Mouse (Mus musculus) limb, embryonic 14.5 days (tissue): Measurements from ENCODE around the gene Map2k2. TPM values are rescaled to one million over a fixed set of nuclear protein-coding genes. Genes with fewer than 3 reads are reported as not detected.
A peak's percentile ranks its signal among the peaks of the same experiment; 100 is the strongest.
"Not testable (repeated sequence)": the region's sequence is repeated elsewhere in the genome, so short reads cannot be mapped to it uniquely, and the experiment has no call there.

ENCODE experiments used
- ATAC-seq: fragments of 200-750 bp; cut with Nextera tagmentation; 2 replicates; pipeline ENCODE4 v1.8.0; 2017; ENCODE audit warnings: low read depth, moderate number of reproducible peaks, moderate TSS enrichment; ENCODE audit not compliant: low FRiP score
- DNase-seq: peaks from one replicate; pipeline ENCODE4 v3.0.0-alpha.2; 2015; ENCODE audit warnings: low spot score
- H3K27ac ChIP-seq: fragments of 300-500 bp; sonication (generic); replicated peaks from 2 replicates; pipeline ENCODE4 v1.5.1; 2014; ENCODE audit warnings: low read depth, mild to moderate bottlenecking, low read length, moderate library complexity, mixed read lengths
- H3K27me3 ChIP-seq: fragments of 300-500 bp; sonication (generic); 2 replicates; pipeline ENCODE4 v1.6.1; 2014; ENCODE audit warnings: low read length, mixed read lengths; ENCODE audit not compliant: control insufficient read depth, insufficient read depth
- H3K36me3 ChIP-seq: fragments of 300-500 bp; sonication (generic); 2 replicates; pipeline ENCODE4 v1.6.1; 2014; ENCODE audit warnings: mild to moderate bottlenecking, low read length, moderate library complexity, mixed read lengths; ENCODE audit not compliant: control insufficient read depth, insufficient read depth
- H3K4me1 ChIP-seq: fragments of 300-500 bp; sonication (generic); 2 replicates; pipeline ENCODE4 v1.6.1; 2014; ENCODE audit warnings: antibody characterized with exemption, low read length, mixed read lengths; ENCODE audit not compliant: control insufficient read depth, insufficient read depth
- H3K4me2 ChIP-seq: fragments of 300-500 bp; sonication (generic); replicated peaks from 2 replicates; pipeline ENCODE4 v1.6.1; 2014; ENCODE audit warnings: low read depth, mild to moderate bottlenecking, low read length, moderate library complexity; ENCODE audit not compliant: severe bottlenecking
- H3K4me3 ChIP-seq: fragments of 300-500 bp; sonication (generic); replicated peaks from 2 replicates; pipeline ENCODE4 v1.5.1; 2014; ENCODE audit warnings: low read length
- H3K9ac ChIP-seq: fragments of 300-500 bp; sonication (generic); 2 replicates; pipeline ENCODE4 v1.6.1; 2014; ENCODE audit warnings: mild to moderate bottlenecking, low read depth, low read length, moderate library complexity; ENCODE audit not compliant: severe bottlenecking
- H3K9me3 ChIP-seq: fragments of 300-500 bp; sonication (generic); 2 replicates; pipeline ENCODE4 v1.6.1; 2016; ENCODE audit warnings: low read length; ENCODE audit not compliant: control insufficient read depth
- POLR2A ChIP-seq: fragments of 200-500 bp; IDR thresholded peaks from 2 replicates; pipeline ENCODE4 v1.8.0; 2012; ENCODE audit warnings: inconsistent platforms, mild to moderate bottlenecking, moderate library complexity, borderline replicate concordance; ENCODE audit not compliant: insufficient read depth, insufficient read length; ENCODE audit errors: extremely low read depth
- WGBS: fragments of 180-500 bp; shearing (Covaris S2); extraction: QIAGEN DNeasy Blood & Tissue Kit; methylation state at CpG from one replicate; pipeline ENCODE4 v1.1.7; 2014; 5-methylcytosine and 5-hydroxymethylcytosine counted together
- microRNA-seq: library from miRNA; unstranded; fragments of <30 nt; microRNA quantifications from one replicate; pipeline ENCODE4, GENCODE M21; 2016
- polyA plus RNA-seq, 2 experiments: library from polyadenylated mRNA; depleted of rRNA in 1 of 2; stranded (reverse) in 1 of 2; unstranded in 1 of 2; fragments of >200 nt; fragmentation: Nextera tagmentation in 1 of 2; extraction: Ambion mirVana in 1 of 2; gene quantifications; 2 replicates each; pipeline versions ENCODE4 v1.2.1 to v1.2.3; 2012 to 2014

Gene Map2k2
- polyA plus RNA-seq, 2 experiments, result 165 to 176 TPM

DNA sequence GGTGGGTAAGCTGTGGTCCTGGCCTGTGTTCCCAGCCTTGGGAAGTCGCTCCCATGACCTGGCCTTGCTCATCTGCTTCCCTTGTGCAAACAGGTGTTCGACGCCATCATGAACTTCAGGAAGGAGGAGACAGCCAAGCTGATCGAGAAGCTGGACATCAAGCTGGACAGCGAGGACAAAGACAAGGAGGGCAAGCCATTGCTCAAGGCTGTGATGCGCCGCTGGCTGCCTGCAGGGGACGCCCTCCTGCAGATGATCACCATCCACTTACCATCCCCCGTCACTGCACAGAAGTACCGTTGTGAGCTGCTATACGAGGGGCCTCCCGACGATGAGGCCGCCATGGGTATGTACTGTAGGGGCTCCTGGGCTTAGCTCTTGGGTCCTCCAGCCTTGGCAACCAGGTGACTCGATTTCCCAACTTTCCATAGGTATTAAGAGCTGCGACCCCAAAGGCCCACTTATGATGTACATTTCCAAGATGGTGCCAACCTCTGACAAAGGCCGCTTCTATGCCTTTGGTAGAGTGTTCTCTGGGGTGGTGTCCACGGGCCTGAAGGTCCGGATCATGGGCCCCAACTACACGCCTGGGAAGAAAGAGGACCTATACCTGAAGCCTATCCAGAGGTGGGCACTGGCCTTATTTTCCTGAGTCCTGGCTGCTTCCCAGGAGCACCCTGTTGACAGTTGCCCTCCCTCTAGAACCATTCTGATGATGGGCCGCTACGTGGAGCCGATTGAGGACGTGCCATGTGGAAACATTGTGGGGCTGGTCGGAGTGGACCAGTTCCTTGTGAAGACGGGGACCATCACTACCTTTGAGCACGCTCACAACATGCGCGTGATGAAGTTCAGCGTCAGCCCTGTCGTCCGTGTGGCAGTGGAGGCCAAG, 74.0 kb downstream of the Map2k2 start:
- WGBS, result 89% methylated on average over 32 of the region's 32 CpGs
- Histone ChIP-seq H3K4me1 (peaks cover 23% of the 10 kb centered on the region), H3K4me2 (no peak overlapping the region), H3K36me3 (peaks cover 64% of the 10 kb centered on the region), H3K27ac (no peak overlapping the region), H3K4me3 (no peak overlapping the region), H3K9ac (0 out of 2 replicates have a peak overlapping the region, but pooled peaks have one; percentile 5), H3K27me3 (no peaks in the 10 kb centered on the region), H3K9me3 (no peaks in the 10 kb centered on the region)
- TF ChIP-seq POLR2A, result no peak
- ATAC-seq (no peak), DNase-seq (no peak)

DNA sequence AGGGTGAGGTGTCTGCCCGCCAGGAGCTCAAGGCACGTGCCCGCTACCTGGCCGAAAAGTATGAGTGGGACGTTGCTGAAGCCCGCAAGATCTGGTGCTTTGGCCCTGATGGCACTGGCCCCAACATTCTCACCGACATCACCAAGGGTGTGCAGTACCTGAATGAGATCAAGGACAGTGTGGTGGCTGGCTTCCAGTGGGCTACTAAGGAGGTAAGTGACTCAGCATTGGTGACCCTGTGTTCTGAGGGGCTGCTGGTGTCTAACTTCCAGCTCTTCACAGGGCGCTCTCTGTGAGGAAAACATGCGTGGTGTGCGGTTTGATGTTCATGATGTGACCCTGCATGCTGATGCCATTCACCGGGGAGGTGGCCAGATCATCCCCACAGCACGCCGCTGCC, 75.2 kb downstream of the Map2k2 start:
- 93% methylated on average over 13 of the region's 13 CpGs for WGBS
- Histone ChIP-seq H3K4me2 (no peak overlapping the region), H3K27ac (no peak overlapping the region), H3K36me3 (peaks cover 76% of the 10 kb centered on the region), H3K4me3 (no peak overlapping the region), H3K27me3 (no peaks in the 10 kb centered on the region), H3K4me1 (peaks cover 16% of the 10 kb centered on the region), H3K9ac (no peak overlapping the region), H3K9me3 (no peaks in the 10 kb centered on the region)
- no peak for ATAC-seq
- TF ChIP-seq POLR2A, result no peak
- DNase-seq, result no peak

DNA sequence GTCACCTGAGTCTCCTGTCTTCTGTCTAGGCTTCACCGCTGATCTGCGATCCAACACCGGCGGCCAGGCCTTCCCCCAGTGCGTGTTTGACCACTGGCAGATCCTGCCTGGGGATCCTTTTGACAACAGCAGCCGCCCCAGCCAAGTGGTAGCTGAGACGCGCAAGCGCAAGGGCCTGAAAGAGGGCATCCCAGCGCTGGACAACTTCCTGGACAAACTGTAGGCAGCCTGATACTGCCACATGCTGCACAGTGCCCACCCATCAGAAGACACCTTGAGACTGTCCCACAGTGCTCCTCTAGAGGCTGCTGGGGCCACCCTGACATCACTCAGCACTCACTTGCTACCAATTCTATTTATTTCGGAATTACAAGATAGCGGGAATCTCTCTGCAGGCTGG, 76.1 kb downstream of the Map2k2 start:
- DNase-seq, H3K9me3 ChIP-seq, H3K4me2 ChIP-seq, H3K27ac ChIP-seq, H3K4me3 ChIP-seq, H3K27me3 ChIP-seq, H3K9ac ChIP-seq, ATAC-seq: not testable (repeated sequence)
- Histone ChIP-seq H3K4me1 (peaks cover 14% of the 10 kb centered on the region), H3K36me3 (peaks cover 82% of the 10 kb centered on the region)
- WGBS, result 80% methylated on average over 6 of the region's 12 CpGs

DNA sequence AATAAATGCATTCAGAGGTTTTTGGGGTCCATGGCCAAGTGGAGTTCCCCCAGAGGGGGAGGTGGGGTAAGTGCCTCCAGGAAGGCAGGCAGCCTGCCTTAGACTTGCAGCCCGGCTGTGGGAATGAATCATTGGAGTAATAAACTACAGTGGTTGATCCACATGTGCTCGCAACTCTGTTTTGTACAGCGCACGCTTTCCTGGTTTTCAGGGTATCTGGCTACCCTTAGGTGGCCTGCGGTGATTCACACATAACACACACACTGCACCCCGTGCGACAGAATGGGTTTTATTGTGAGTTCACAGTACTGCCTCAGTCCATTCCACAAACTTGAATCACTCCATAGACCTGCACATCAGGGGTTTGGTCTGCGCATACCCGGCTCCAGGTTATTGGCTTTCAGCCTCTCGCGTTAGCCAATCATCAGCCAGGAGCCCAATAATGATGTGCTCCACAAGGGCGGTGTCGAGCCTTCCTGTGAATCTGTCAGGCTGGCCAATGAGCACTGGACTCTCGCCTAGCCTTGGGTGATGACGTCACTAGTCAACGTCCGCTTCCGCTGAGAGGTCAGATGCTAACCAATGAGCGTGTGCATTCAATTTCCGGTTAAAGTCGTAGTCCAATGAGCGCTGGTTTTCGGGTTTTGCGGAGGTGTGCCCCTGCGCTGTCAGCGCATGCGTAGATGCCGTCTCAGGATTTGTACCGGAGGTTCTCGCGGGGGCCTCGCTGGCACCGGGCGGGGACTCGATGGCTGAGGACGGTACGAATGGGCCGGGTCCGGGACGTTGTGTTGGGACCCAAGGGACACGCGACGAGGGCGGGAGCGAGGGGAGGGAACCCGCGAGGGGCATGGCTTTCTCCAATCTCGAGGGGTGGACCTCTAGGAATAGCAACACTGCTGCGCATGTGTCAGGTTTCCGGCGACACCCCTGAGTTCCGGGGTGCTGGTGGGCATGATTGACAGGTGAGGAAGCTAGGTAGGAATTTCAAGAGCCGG, 76.9 kb downstream of the Map2k2 start, which contains the start of gene Dapk3:
Gene Dapk3 (plus strand): TSS at position 670 of the 998 bp plus-strand sequence.
- H3K9me3 ChIP-seq, result no peaks in the 10 kb centered on the region
- TF ChIP-seq POLR2A, result 0 out of 2 replicates have a peak, but pooled peaks have one; percentile 9
- no peaks in the 10 kb centered on the region for H3K27me3 ChIP-seq
- H3K4me2 ChIP-seq, result peak within 1 kb of the TSS; percentile 65
- peaks cover 83% of the 10 kb centered on the region for H3K36me3 ChIP-seq
- H3K4me3 ChIP-seq, result peak within 1 kb of the TSS; percentile 75
- ATAC-seq (peak; percentile 94), DNase-seq (peak; percentile 99)
- peaks cover 11% of the 10 kb centered on the region for H3K4me1 ChIP-seq
- peak within 1 kb of the TSS; percentile 70 for H3K9ac ChIP-seq
- WGBS, result 3% methylated on average over 53 of the region's 53 CpGs
- peak within 1 kb of the TSS; percentile 65; the same call in 1 of the 2 replicates for H3K27ac ChIP-seq

Small RNA genes lying within 50 kb of the gene (microRNA-seq; reads per million reads assigned to microRNA genes)
- gene Mir5615-1 (not detected), gene Mir5615-2 (not detected)

Other genes starting within 250 kb of the Map2k2 start
- gene Tmprss9, start 234.1 kb upstream of the Map2k2 start, polyA plus RNA-seq (2012; rRNA removed), result 0.04 TPM in 1 of 2 replicates, not detected in the other
- 0.10 TPM in 1 of 2 replicates, not detected in the other for gene Tmprss9, start 234.1 kb upstream of the Map2k2 start, polyA plus RNA-seq (2014; fragmentation: Nextera tagmentation; extraction: Ambion mirVana)
- gene Timm13, start 204.9 kb upstream of the Map2k2 start, polyA plus RNA-seq (2012; rRNA removed), result 187 and 229 TPM in 2 replicates
- 330 and 335 TPM in 2 replicates for gene Timm13, start 204.9 kb upstream of the Map2k2 start, polyA plus RNA-seq (2014; fragmentation: Nextera tagmentation; extraction: Ambion mirVana)
- 75.9 and 77.5 TPM in 2 replicates for gene Lmnb2, start 187.7 kb upstream of the Map2k2 start, polyA plus RNA-seq (2012; rRNA removed)
- gene Lmnb2, start 187.7 kb upstream of the Map2k2 start, polyA plus RNA-seq (2014; fragmentation: Nextera tagmentation; extraction: Ambion mirVana), result 19.1 and 21.5 TPM in 2 replicates
- 46.2 and 52.2 TPM in 2 replicates for gene Gadd45b, start 175.8 kb upstream of the Map2k2 start, polyA plus RNA-seq (2012; rRNA removed)
- gene Gadd45b, start 175.8 kb upstream of the Map2k2 start, polyA plus RNA-seq (2014; fragmentation: Nextera tagmentation; extraction: Ambion mirVana), result 33.8 and 36.6 TPM in 2 replicates
- 7.6 and 7.9 TPM in 2 replicates for gene Gng7, start 91.0 kb upstream of the Map2k2 start, polyA plus RNA-seq (2012; rRNA removed)
- 6.5 and 7.2 TPM in 2 replicates for gene Gng7, start 91.0 kb upstream of the Map2k2 start, polyA plus RNA-seq (2014; fragmentation: Nextera tagmentation; extraction: Ambion mirVana)
- gene Diras1, start 80.3 kb upstream of the Map2k2 start, polyA plus RNA-seq (2012; rRNA removed), result 0.13 and 0.20 TPM in 2 replicates
- gene Diras1, start 80.3 kb upstream of the Map2k2 start, polyA plus RNA-seq (2014; fragmentation: Nextera tagmentation; extraction: Ambion mirVana), result not detected in 2 replicates
- 25.9 and 33.0 TPM in 2 replicates for gene Slc39a3, start 68.5 kb upstream of the Map2k2 start, polyA plus RNA-seq (2012; rRNA removed)
- gene Slc39a3, start 68.5 kb upstream of the Map2k2 start, polyA plus RNA-seq (2014; fragmentation: Nextera tagmentation; extraction: Ambion mirVana), result 12.8 and 14.8 TPM in 2 replicates
- 205 and 263 TPM in 2 replicates for gene Sgta, start 45.7 kb upstream of the Map2k2 start, polyA plus RNA-seq (2012; rRNA removed)
- gene Sgta, start 45.7 kb upstream of the Map2k2 start, polyA plus RNA-seq (2014; fragmentation: Nextera tagmentation; extraction: Ambion mirVana), result 176 and 192 TPM in 2 replicates
- 79.0 and 93.4 TPM in 2 replicates for gene Thop1, start 35.9 kb upstream of the Map2k2 start, polyA plus RNA-seq (2012; rRNA removed)
- gene Thop1, start 35.9 kb upstream of the Map2k2 start, polyA plus RNA-seq (2014; fragmentation: Nextera tagmentation; extraction: Ambion mirVana), result 52.4 and 54.1 TPM in 2 replicates
- gene Creb3l3, start 7.0 kb upstream of the Map2k2 start, polyA plus RNA-seq (2012; rRNA removed), result 0.44 and 0.54 TPM in 2 replicates
- gene Creb3l3, start 7.0 kb upstream of the Map2k2 start, polyA plus RNA-seq (2014; fragmentation: Nextera tagmentation; extraction: Ambion mirVana), result 0.58 and 0.74 TPM in 2 replicates
- gene Zbtb7a, start 29.3 kb downstream of the Map2k2 start, polyA plus RNA-seq (2012; rRNA removed), result 17.7 and 21.0 TPM in 2 replicates
- gene Zbtb7a, start 29.3 kb downstream of the Map2k2 start, polyA plus RNA-seq (2014; fragmentation: Nextera tagmentation; extraction: Ambion mirVana), result 30.6 and 35.9 TPM in 2 replicates
- gene Pias4, start 62.0 kb downstream of the Map2k2 start, polyA plus RNA-seq (2012; rRNA removed), result 35.1 and 49.4 TPM in 2 replicates
- 40.4 and 44.2 TPM in 2 replicates for gene Pias4, start 62.0 kb downstream of the Map2k2 start, polyA plus RNA-seq (2014; fragmentation: Nextera tagmentation; extraction: Ambion mirVana)
- gene Eef2, start 70.7 kb downstream of the Map2k2 start, polyA plus RNA-seq (2012; rRNA removed), result 1,329 and 1,559 TPM in 2 replicates
- 544 and 581 TPM in 2 replicates for gene Eef2, start 70.7 kb downstream of the Map2k2 start, polyA plus RNA-seq (2014; fragmentation: Nextera tagmentation; extraction: Ambion mirVana)
- gene Dapk3, start 77.1 kb downstream of the Map2k2 start, polyA plus RNA-seq (2012; rRNA removed), result 73.0 and 81.8 TPM in 2 replicates
- gene Dapk3, start 77.1 kb downstream of the Map2k2 start, polyA plus RNA-seq (2014; fragmentation: Nextera tagmentation; extraction: Ambion mirVana), result 57.7 and 60.9 TPM in 2 replicates
- not detected in 2 replicates for gene 4930442H23Rik, start 77.9 kb downstream of the Map2k2 start, polyA plus RNA-seq (2012; rRNA removed)
- gene 4930442H23Rik, start 77.9 kb downstream of the Map2k2 start, polyA plus RNA-seq (2014; fragmentation: Nextera tagmentation; extraction: Ambion mirVana), result not detected in 2 replicates
- gene Nmrk2, start 96.1 kb downstream of the Map2k2 start, polyA plus RNA-seq (2012; rRNA removed), result 0.31 and 0.43 TPM in 2 replicates
- gene Nmrk2, start 96.1 kb downstream of the Map2k2 start, polyA plus RNA-seq (2014; fragmentation: Nextera tagmentation; extraction: Ambion mirVana), result 0.64 and 0.87 TPM in 2 replicates
- 0.67 and 0.74 TPM in 2 replicates for gene Atcay, start 124.9 kb downstream of the Map2k2 start, polyA plus RNA-seq (2012; rRNA removed)
- 0.25 TPM in 1 of 2 replicates, not detected in the other for gene Atcay, start 124.9 kb downstream of the Map2k2 start, polyA plus RNA-seq (2014; fragmentation: Nextera tagmentation; extraction: Ambion mirVana)
- gene Zfr2, start 127.2 kb downstream of the Map2k2 start, polyA plus RNA-seq (2012; rRNA removed), result 39.7 and 44.7 TPM in 2 replicates
- gene Zfr2, start 127.2 kb downstream of the Map2k2 start, polyA plus RNA-seq (2014; fragmentation: Nextera tagmentation; extraction: Ambion mirVana), result 9.7 and 10.5 TPM in 2 replicates
- gene Matk, start 147.0 kb downstream of the Map2k2 start, polyA plus RNA-seq (2012; rRNA removed), result 9.9 and 10.6 TPM in 2 replicates
- gene Matk, start 147.0 kb downstream of the Map2k2 start, polyA plus RNA-seq (2014; fragmentation: Nextera tagmentation; extraction: Ambion mirVana), result 5.9 and 6.8 TPM in 2 replicates
- 93.0 and 124 TPM in 2 replicates for gene Mrpl54, start 161.0 kb downstream of the Map2k2 start, polyA plus RNA-seq (2012; rRNA removed)
- 200 and 202 TPM in 2 replicates for gene Mrpl54, start 161.0 kb downstream of the Map2k2 start, polyA plus RNA-seq (2014; fragmentation: Nextera tagmentation; extraction: Ambion mirVana)
- 77.9 and 102 TPM in 2 replicates for gene Apba3, start 161.0 kb downstream of the Map2k2 start, polyA plus RNA-seq (2012; rRNA removed)
- 58.2 and 59.2 TPM in 2 replicates for gene Apba3, start 161.0 kb downstream of the Map2k2 start, polyA plus RNA-seq (2014; fragmentation: Nextera tagmentation; extraction: Ambion mirVana)
- gene Tjp3, start 185.7 kb downstream of the Map2k2 start, polyA plus RNA-seq (2012; rRNA removed), result 2.8 and 3.5 TPM in 2 replicates
- 5.2 and 6.4 TPM in 2 replicates for gene Tjp3, start 185.7 kb downstream of the Map2k2 start, polyA plus RNA-seq (2014; fragmentation: Nextera tagmentation; extraction: Ambion mirVana)
- gene Pip5k1c, start 187.0 kb downstream of the Map2k2 start, polyA plus RNA-seq (2012; rRNA removed), result 70.4 and 93.4 TPM in 2 replicates
- gene Pip5k1c, start 187.0 kb downstream of the Map2k2 start, polyA plus RNA-seq (2014; fragmentation: Nextera tagmentation; extraction: Ambion mirVana), result 53.0 and 60.4 TPM in 2 replicates
- 46.5 and 50.0 TPM in 2 replicates for gene Cactin, start 215.2 kb downstream of the Map2k2 start, polyA plus RNA-seq (2012; rRNA removed)
- 25.3 and 33.9 TPM in 2 replicates for gene Cactin, start 215.2 kb downstream of the Map2k2 start, polyA plus RNA-seq (2014; fragmentation: Nextera tagmentation; extraction: Ambion mirVana)
- 9.2 and 13.7 TPM in 2 replicates for gene Tbxa2r, start 222.8 kb downstream of the Map2k2 start, polyA plus RNA-seq (2012; rRNA removed)
- 8.5 and 10.8 TPM in 2 replicates for gene Tbxa2r, start 222.8 kb downstream of the Map2k2 start, polyA plus RNA-seq (2014; fragmentation: Nextera tagmentation; extraction: Ambion mirVana)
- 0.09 and 0.12 TPM in 2 replicates for gene Gipc3, start 237.4 kb downstream of the Map2k2 start, polyA plus RNA-seq (2012; rRNA removed)
- gene Gipc3, start 237.4 kb downstream of the Map2k2 start, polyA plus RNA-seq (2014; fragmentation: Nextera tagmentation; extraction: Ambion mirVana), result 0.06 TPM in 2 replicates
- 135 and 137 TPM in 2 replicates for gene Hmg20b, start 244.6 kb downstream of the Map2k2 start, polyA plus RNA-seq (2012; rRNA removed)
- gene Hmg20b, start 244.6 kb downstream of the Map2k2 start, polyA plus RNA-seq (2014; fragmentation: Nextera tagmentation; extraction: Ambion mirVana), result 92.9 and 104 TPM in 2 replicates